Mouse (Mus musculus) heart, adult 2 months (tissue): Measurements from ENCODE around the gene Dhx58. TPM values are rescaled to one million over a fixed set of nuclear protein-coding genes. Genes with fewer than 3 reads are reported as not detected.

Experiments used
- DNase-seq, 2 experiments: peaks; one replicate each; pipeline ENCODE4 v3.0.0; 2021
- H3K27ac ChIP-seq: fragments of 200-600 bp; 2 replicates; pipeline ENCODE4 v1.8.1; 2022
- H3K27me3 ChIP-seq: fragments of 200-500 bp; 2 replicates; pipeline ENCODE4 v1.6.1; 2012; ENCODE audit warnings: mild to moderate bottlenecking, low read length, inconsistent platforms, mixed read lengths; ENCODE audit not compliant: control insufficient read depth, insufficient read depth
- H3K36me3 ChIP-seq: fragments of 200-500 bp; 2 replicates; pipeline ENCODE4 v1.6.1; 2012; ENCODE audit warnings: low read length, inconsistent platforms; ENCODE audit not compliant: control insufficient read depth, insufficient read depth
- H3K4me1 ChIP-seq: fragments of 200-500 bp; 2 replicates; pipeline ENCODE4 v1.6.1; 2011; ENCODE audit warnings: low read length; ENCODE audit not compliant: control insufficient read depth, insufficient read depth
- H3K4me3 ChIP-seq: fragments of 200-600 bp; 2 replicates; pipeline ENCODE4 v1.8.1; 2022
- H3K79me2 ChIP-seq: fragments of 200-500 bp; replicated peaks from 2 replicates; pipeline ENCODE4 v1.6.1; 2012; ENCODE audit warnings: mild to moderate bottlenecking, inconsistent platforms, low read length, moderate library complexity, mixed read lengths; ENCODE audit not compliant: control insufficient read depth, insufficient read depth
- H3K9ac ChIP-seq: fragments of 200-500 bp; 2 replicates; pipeline ENCODE4 v1.6.1; 2012; ENCODE audit warnings: low read depth, mild to moderate bottlenecking, control low read depth, inconsistent platforms, low read length, mixed read lengths
- CTCF ChIP-seq: fragments of 200-600 bp; IDR thresholded peaks from 2 replicates; pipeline ENCODE4 v1.8.1; 2022; ENCODE audit warnings: antibody characterized with exemption, mild to moderate bottlenecking, moderate library complexity
- EP300 ChIP-seq: fragments of 200-500 bp; IDR thresholded peaks from 2 replicates; pipeline ENCODE4 v1.6.1; 2011; ENCODE audit warnings: low read depth, low read length, control low read depth; ENCODE audit not compliant: insufficient read depth
- POLR2A ChIP-seq: fragments of 200-500 bp; IDR thresholded peaks from 2 replicates; pipeline ENCODE4 v1.6.1; 2011; ENCODE audit warnings: mild to moderate bottlenecking, low read depth, low read length, control low read depth; ENCODE audit not compliant: insufficient read depth
- WGBS: fragments of 180-500 bp; shearing (Covaris S2); methylation state at CpG from one replicate; pipeline ENCODE4 v1.1.7; 2018; 5-methylcytosine and 5-hydroxymethylcytosine counted together
- intact Hi-C: fragments of 180-260 bp; cut with DNase I; formaldehyde crosslinking; loops from one replicate; pipeline ENCODE4 v1.15.1; 2025
- polyA plus RNA-seq: library from polyadenylated mRNA; depleted of rRNA; stranded (reverse); fragments of >200 nt; gene quantifications from 2 replicates; pipeline ENCODE4 v1.2.3, GENCODE M21; 2012
- total RNA-seq, 2 experiments: library from RNA; stranded (reverse); gene quantifications; 2 replicates each; pipeline ENCODE4 v1.2.3; 2021

Gene Dhx58
- total and polyA plus RNA-seq, 3 experiments = 0.55 to 2.8 (median 0.70) TPM

GRCm38 (mm10) chr11:100728601-100729000 lies 24.5 kb upstream of the Dhx58 start:
- Histone ChIP-seq H3K36me3 (peaks cover 10% of the 10 kb centered on the region), H3K9ac (no peak overlapping the region), H3K4me3 (no peak overlapping the region), H3K27me3 (no peaks in the 10 kb centered on the region), H3K4me1 (peaks cover 34% of the 10 kb centered on the region), H3K27ac (no peak overlapping the region; the same call in 1 of the 2 replicates), H3K79me2 (peaks cover 6% of the 10 kb centered on the region)
- no peak for TF ChIP-seq POLR2A
- no peak for TF ChIP-seq CTCF
- TF ChIP-seq EP300 = no peak
- WGBS = 67% methylated on average over 6 of the region's 6 CpGs
- intact Hi-C loops = loop anchor here (10.0 kb wide), 1 partner anchor 336 kb away; no protein-coding TSS in a partner anchor
- DNase-seq = no peak

GRCm38 (mm10) chr11:100727201-100727600 lies 23.1 kb upstream of the Dhx58 start:
- H3K9ac ChIP-seq = no peak overlapping the region
- H3K79me2 ChIP-seq = peaks cover 9% of the 10 kb centered on the region
- peak overlapping the region; percentile 10; the same call in 1 of the 2 replicates for H3K27ac ChIP-seq
- WGBS = 73% methylated on average over 3 of the region's 3 CpGs
- no peak overlapping the region for H3K4me3 ChIP-seq
- no peaks in the 10 kb centered on the region for H3K27me3 ChIP-seq
- TF ChIP-seq POLR2A = no peak
- TF ChIP-seq EP300 = no peak
- no peak for TF ChIP-seq CTCF
- intact Hi-C loops = loop anchor here (10.0 kb wide), 1 partner anchor 338 kb away; no protein-coding TSS in a partner anchor
- DNase-seq = no peak
- peaks cover 21% of the 10 kb centered on the region for H3K36me3 ChIP-seq
- H3K4me1 ChIP-seq = peaks cover 38% of the 10 kb centered on the region

DNA sequence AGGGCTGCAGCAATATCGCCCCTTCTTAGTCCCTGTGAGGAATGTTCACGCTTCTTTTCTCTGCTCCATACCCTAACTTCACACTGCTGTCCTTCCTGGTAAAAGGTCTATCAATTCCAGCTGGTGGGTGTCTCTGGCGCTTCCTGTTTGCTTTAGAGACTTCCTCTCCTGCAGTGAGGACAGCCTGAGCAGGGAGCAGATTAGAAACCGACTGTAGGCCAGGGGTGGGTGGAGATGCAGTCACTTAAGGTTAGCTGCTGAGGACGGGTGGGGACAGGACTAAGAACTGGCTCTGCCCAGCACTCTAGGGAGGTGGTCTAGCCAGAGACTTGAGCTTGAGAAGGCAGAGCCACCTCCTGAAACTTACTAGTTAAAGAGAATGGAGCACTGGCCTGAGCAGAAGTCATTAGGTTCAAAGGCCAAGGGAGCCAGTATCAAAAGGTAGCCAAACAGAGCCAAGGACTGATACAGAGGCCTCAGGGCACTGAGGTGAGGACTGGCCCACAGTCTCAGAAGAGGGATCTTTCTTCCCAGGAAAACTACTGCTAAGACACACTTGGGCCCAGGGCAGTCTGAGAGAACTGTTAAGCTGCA lies 20.9 kb upstream of the Dhx58 start:
- Histone ChIP-seq H3K4me1 (peaks cover 47% of the 10 kb centered on the region), H3K79me2 (peaks cover 6% of the 10 kb centered on the region), H3K36me3 (peaks cover 34% of the 10 kb centered on the region), H3K27me3 (no peaks in the 10 kb centered on the region), H3K27ac (peak overlapping the region; percentile 91), H3K4me3 (no peak overlapping the region), H3K9ac (peak overlapping the region; percentile 32; the same call in 1 of the 2 replicates)
- peak; percentile 62; the same call in 1 of the 2 replicates for TF ChIP-seq EP300
- TF ChIP-seq CTCF = no peak
- intact Hi-C loops = loop anchor here (10.0 kb wide), 1 partner anchor 340 kb away; no protein-coding TSS in a partner anchor
- 21% methylated on average over 5 of the region's 5 CpGs for WGBS
- peak; percentile 49 to 62 for DNase-seq

DNA sequence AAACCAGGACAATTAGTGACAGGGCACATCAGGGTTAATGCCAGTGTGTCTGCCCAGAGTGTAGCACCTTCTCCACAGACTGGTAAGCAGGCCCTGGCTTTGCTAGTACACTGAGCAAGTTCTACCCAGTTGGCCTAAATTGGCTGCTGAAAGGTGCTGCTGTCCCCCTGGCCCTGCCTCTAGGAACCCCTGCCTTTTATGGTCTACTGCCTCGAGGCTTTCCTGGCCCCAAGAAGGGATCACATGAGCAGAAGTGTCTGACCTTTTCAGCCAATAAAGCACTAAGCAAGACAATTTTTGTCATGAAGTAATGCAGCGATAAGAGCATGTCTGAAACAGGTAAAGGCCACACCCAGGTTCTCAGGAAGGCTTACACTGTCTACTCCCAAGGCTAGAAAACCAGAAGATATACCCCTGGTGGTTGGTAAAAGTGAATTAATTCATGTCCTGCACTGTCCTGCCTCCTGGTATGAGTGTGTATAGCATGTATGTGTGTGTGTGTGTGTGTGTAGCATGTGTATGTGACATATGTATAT lies 18.5 kb upstream of the Dhx58 start:
- Histone ChIP-seq H3K27ac (peak overlapping the region; percentile 82), H3K27me3 (no peaks in the 10 kb centered on the region), H3K9ac (peak overlapping the region; percentile 59), H3K4me1 (peaks cover 50% of the 10 kb centered on the region), H3K79me2 (peaks cover 6% of the 10 kb centered on the region), H3K36me3 (peaks cover 45% of the 10 kb centered on the region), H3K4me3 (no peak overlapping the region)
- 24% methylated on average over 2 of the region's 2 CpGs for WGBS
- DNase-seq = no peak
- intact Hi-C loops = loop anchor here (10.0 kb wide), 1 partner anchor 342 kb away; no protein-coding TSS in a partner anchor
- TF ChIP-seq CTCF (no peak), POLR2A (no peak), EP300 (0 out of 2 replicates have a peak, but pooled peaks have one; percentile 1)

DNA sequence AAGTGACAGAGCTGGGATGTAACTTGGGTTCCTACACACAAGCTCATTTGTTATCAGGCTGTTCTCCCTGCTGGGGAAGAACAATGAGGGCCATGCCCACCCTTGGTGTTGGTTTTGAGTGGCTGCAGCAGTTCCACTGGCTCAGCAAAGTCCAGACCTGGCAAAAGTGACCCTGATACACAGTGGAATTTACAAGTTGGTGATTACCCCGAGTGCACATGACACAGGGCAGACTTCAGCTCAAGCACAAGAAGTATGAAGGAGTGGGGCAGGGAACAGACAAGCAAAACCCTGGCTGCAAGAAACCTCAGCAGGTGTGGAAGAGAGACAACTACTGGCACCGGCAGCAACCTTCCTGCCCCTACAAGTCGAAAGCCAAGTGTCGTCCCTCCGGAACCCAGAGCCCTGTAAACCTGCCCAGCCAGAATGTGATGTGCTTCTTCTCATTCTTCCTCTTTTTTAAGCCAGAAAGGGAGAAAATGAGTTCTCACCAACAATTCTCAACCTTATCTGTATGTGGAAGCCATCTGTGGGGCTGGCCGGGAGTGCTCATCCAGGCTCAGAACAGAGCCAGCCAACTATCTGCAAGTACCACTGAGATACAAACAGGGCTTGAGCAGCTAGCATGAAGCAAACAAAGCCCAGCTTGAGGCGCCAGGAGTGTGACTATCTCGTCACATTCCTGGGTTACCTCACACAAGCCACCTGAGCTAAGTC lies 17.9 kb upstream of the Dhx58 start:
- peak in 1 of 2 experiments; percentile 36 for DNase-seq
- 17% methylated on average over 8 of the region's 8 CpGs for WGBS
- Histone ChIP-seq H3K79me2 (peaks cover 5% of the 10 kb centered on the region), H3K4me1 (peaks cover 49% of the 10 kb centered on the region), H3K27me3 (no peaks in the 10 kb centered on the region), H3K4me3 (no peak overlapping the region), H3K9ac (peak overlapping the region; percentile 59), H3K27ac (peak overlapping the region; percentile 82), H3K36me3 (peaks cover 45% of the 10 kb centered on the region)
- intact Hi-C loops = loop anchor here (10.0 kb wide), 1 partner anchor 343 kb away; no protein-coding TSS in a partner anchor
- peak; percentile 31; the same call in 1 of the 2 replicates for TF ChIP-seq EP300
- TF ChIP-seq POLR2A = no peak
